Mouse (Mus musculus) lung, embryonic 16.5 days (tissue): ENCODE data around the gene Ube2v1. TPM values are rescaled to one million over a fixed set of nuclear protein-coding genes. Genes with fewer than 3 reads are reported as not detected.
A peak's percentile ranks its signal among the peaks of the same experiment; 100 is the strongest.

ENCODE experiments used
- ATAC-seq: fragments of 200-750 bp; cut with Nextera tagmentation; 2 replicates; pipeline ENCODE4 v1.8.0; 2017; ENCODE audit warnings: low read depth, mild to moderate bottlenecking, moderate library complexity
- H3K27ac ChIP-seq: fragments of 300-500 bp; sonication (generic); 2 replicates; pipeline ENCODE4 v1.5.1; 2014; ENCODE audit warnings: mild to moderate bottlenecking, control low read depth, low read length
- H3K27me3 ChIP-seq: fragments of 300-500 bp; sonication (generic); 2 replicates; pipeline ENCODE4 v1.6.1; 2014; ENCODE audit warnings: low read depth, low read length, mixed read lengths; ENCODE audit not compliant: control insufficient read depth, insufficient read depth
- H3K36me3 ChIP-seq: fragments of 300-500 bp; sonication (generic); 2 replicates; pipeline ENCODE4 v1.6.1; 2014; ENCODE audit warnings: low read length; ENCODE audit not compliant: control insufficient read depth, insufficient read depth
- H3K4me1 ChIP-seq: fragments of 300-500 bp; sonication (generic); replicated peaks from 2 replicates; pipeline ENCODE4 v1.6.1; 2014; ENCODE audit warnings: low read length, mixed read lengths; ENCODE audit not compliant: control insufficient read depth, insufficient read depth
- H3K4me2 ChIP-seq: fragments of 300-500 bp; sonication (generic); 2 replicates; pipeline ENCODE4 v1.6.1; 2014; ENCODE audit warnings: low read depth, low read length, control low read depth
- H3K4me3 ChIP-seq: fragments of 300-500 bp; sonication (generic); 2 replicates; pipeline ENCODE4 v1.5.1; 2014; ENCODE audit warnings: mild to moderate bottlenecking, low read length, control low read depth
- H3K9ac ChIP-seq: fragments of 300-500 bp; sonication (generic); 2 replicates; pipeline ENCODE4 v1.6.1; 2014; ENCODE audit warnings: low read length, control low read depth
- H3K9me3 ChIP-seq: fragments of 300-500 bp; sonication (generic); 2 replicates; pipeline ENCODE4 v1.6.1; 2016; ENCODE audit warnings: low read length; ENCODE audit not compliant: control insufficient read depth
- WGBS: fragments of 180-500 bp; shearing (Covaris S2); extraction: QIAGEN DNeasy Blood & Tissue Kit; methylation state at CpG from one replicate; pipeline ENCODE4 v1.1.7; 2014; 5-methylcytosine and 5-hydroxymethylcytosine counted together
- polyA plus RNA-seq: library from polyadenylated mRNA; unstranded; fragments of >200 nt; fragmentation: Nextera tagmentation; extraction: Ambion mirVana; gene quantifications from 2 replicates; pipeline ENCODE4 v1.2.1, GENCODE M21; 2015

Gene Ube2v1
- polyA plus RNA-seq, 1 experiment from 2014 or later, result 285 TPM

DNA sequence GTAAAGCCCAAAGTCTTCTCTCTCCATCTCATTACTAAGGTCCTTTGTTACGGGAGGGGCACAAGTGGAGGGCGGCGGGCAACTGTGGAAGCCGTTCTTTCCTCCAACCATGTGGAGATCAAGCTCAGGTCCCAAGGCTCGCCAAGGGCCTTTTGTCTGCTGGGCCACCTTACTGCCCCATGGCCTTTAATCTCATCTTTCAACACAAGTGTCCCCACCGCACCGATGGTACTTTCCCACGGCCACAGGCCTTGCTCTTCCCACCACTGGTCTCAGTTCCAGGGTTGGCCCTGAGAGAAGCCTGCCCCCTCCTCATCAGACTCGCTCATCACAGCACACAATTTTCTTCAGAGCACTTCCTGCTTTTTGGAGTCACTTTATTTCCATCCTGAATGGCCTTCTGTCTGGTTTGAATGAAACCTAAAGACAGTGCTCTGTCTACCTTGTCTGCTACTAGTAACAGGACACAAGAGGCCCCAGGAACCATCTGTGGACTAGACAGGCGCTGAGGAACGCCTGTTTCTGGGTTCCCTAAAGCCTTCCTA is 2.2 kb downstream of the Ube2v1 start:
- Histone ChIP-seq H3K9me3 (no peaks in the 10 kb centered on the region), H3K27ac (peak overlapping the region; percentile 42; the same call in 1 of the 2 replicates), H3K4me2 (peak overlapping the region; percentile 90; the same call in 1 of the 2 replicates), H3K9ac (peak overlapping the region; percentile 94), H3K27me3 (no peaks in the 10 kb centered on the region), H3K4me3 (peak overlapping the region; percentile 20), H3K36me3 (peaks cover 3% of the 10 kb centered on the region; the same call in 1 of the 2 replicates), H3K4me1 (peaks cover 43% of the 10 kb centered on the region)
- 72% methylated on average over 11 of the region's 11 CpGs for WGBS
- no peak for ATAC-seq

DNA sequence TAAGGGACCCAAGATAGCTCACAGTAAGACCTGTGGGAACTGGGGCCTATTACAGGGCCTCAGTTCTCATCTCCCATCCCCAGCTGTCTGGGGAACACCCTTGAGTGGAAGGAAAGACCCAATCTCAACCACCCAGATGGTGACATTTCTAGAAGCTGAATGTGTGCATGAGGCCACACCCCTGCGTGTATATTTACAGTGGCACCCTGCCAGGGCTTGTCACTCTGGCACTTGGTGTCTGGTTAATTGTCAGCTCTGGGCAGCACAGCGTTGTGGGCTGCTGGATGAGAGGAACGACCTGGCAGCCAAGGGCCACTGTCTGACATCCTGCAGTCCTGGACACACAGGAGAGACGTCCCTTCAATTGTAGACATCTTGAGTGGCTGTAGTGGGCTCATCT is 3.0 kb downstream of the Ube2v1 start:
- peaks cover 40% of the 10 kb centered on the region for H3K4me1 ChIP-seq
- ATAC-seq, result no peak
- H3K4me2 ChIP-seq, result no peak overlapping the region
- no peaks in the 10 kb centered on the region for H3K9me3 ChIP-seq
- no peaks in the 10 kb centered on the region for H3K27me3 ChIP-seq
- no peak overlapping the region for H3K4me3 ChIP-seq
- H3K9ac ChIP-seq, result peak overlapping the region; percentile 1; the same call in 1 of the 2 replicates
- 6% methylated on average over 4 of the region's 4 CpGs for WGBS
- peaks cover 3% of the 10 kb centered on the region; the same call in 1 of the 2 replicates for H3K36me3 ChIP-seq
- peak overlapping the region; percentile 2; the same call in 1 of the 2 replicates for H3K27ac ChIP-seq

DNA sequence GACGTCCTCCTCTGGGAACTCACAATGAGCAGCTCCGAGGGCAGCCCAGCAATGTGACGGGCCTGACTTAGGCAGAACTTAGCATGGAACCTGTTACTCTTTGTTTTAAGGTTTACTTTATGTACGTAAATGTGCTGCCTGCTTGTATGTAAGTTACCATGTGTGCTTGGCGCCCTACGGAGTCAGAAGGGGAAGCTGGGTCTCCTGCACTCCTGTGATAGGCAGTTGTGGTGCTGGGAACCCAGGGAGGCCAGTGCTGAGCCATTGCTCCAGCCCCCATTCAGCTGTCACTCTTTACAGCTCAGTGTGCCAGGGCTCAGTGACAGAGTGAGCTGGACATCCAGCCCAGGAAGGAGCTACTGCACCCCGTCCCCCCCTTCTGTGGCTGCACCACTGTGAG is 4.9 kb downstream of the Ube2v1 start:
- H3K27me3 ChIP-seq, result no peaks in the 10 kb centered on the region
- H3K4me3 ChIP-seq, result no peak overlapping the region
- no peak for ATAC-seq
- H3K4me1 ChIP-seq, result peaks cover 33% of the 10 kb centered on the region
- no peak overlapping the region for H3K27ac ChIP-seq
- no peaks in the 10 kb centered on the region for H3K9me3 ChIP-seq
- H3K4me2 ChIP-seq, result no peak overlapping the region
- H3K9ac ChIP-seq, result no peak overlapping the region
- 81% methylated on average over 7 of the region's 7 CpGs for WGBS
- H3K36me3 ChIP-seq, result peaks cover 3% of the 10 kb centered on the region; the same call in 1 of the 2 replicates

DNA sequence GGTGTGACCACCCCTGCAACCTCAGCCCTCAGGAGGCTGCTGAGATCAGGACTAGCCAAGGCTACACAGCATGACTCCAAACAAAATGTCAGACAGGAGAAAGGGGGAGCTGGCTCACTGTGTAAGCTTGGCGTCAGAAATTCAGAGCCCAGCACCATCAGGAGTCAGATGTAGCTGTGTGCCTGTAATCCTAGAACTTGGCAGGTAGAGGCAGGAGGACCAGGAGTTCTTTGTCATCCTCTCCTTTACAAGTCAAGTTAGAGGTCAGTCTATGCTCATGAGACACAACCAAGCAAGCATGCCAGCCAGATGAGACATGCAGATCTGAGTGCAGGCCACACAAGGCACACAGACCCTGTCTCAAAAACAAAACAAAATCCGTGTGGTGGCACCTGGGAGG is 6.2 kb downstream of the Ube2v1 start:
- H3K4me2 ChIP-seq, result no peak overlapping the region
- H3K9ac ChIP-seq, result no peak overlapping the region; the same call in 1 of the 2 replicates
- H3K4me1 ChIP-seq, result peaks cover 33% of the 10 kb centered on the region
- H3K27ac ChIP-seq, result no peak overlapping the region
- H3K27me3 ChIP-seq, result no peaks in the 10 kb centered on the region
- no peaks in the 10 kb centered on the region for H3K9me3 ChIP-seq
- 38% methylated on average over 2 of the region's 2 CpGs for WGBS
- no peak for ATAC-seq
- H3K36me3 ChIP-seq, result peaks cover 3% of the 10 kb centered on the region; the same call in 1 of the 2 replicates
- H3K4me3 ChIP-seq, result no peak overlapping the region

DNA sequence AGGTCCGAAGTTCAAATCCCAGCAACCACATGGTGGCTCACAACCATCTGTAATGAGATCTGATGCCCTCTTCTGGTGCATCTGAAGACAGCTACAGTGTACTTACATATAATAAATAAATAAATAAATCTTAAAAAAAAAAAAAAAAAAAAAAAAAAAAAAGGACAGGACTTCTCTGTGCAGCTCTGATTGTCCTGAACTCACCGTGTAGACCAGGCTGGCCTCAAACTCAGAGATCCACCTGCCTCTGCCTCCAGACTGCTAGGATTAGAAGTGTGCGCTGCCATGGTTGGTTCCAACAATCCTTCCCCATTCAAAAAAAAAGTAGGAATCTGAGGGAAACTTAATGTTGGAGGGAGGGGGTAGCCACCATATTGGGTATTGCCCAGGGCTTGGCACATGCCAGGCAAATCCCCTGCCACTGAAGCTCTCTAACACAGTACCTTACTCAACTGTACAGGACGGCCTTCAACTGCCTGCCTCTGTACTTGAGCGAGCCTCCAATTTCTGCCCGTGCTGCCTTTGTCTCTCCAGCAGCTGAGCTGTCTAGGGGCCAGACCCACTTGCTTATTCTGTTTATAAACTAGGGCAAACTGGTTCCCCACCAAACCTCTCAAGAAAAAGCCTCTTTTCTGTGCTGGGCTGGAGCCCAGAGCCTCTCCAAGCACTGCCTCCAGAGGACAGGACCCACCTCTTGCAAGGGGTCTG is 7.4 kb downstream of the Ube2v1 start:
- H3K4me1 ChIP-seq, result peaks cover 22% of the 10 kb centered on the region
- WGBS, result 90% methylated on average over 5 of the region's 6 CpGs
- no peak overlapping the region for H3K4me2 ChIP-seq
- H3K4me3 ChIP-seq, result no peak overlapping the region
- no peak overlapping the region for H3K27ac ChIP-seq
- H3K9ac ChIP-seq, result no peak overlapping the region
- peaks cover 3% of the 10 kb centered on the region; the same call in 1 of the 2 replicates for H3K36me3 ChIP-seq
- no peaks in the 10 kb centered on the region for H3K9me3 ChIP-seq
- H3K27me3 ChIP-seq, result no peaks in the 10 kb centered on the region
- ATAC-seq, result no peak

DNA sequence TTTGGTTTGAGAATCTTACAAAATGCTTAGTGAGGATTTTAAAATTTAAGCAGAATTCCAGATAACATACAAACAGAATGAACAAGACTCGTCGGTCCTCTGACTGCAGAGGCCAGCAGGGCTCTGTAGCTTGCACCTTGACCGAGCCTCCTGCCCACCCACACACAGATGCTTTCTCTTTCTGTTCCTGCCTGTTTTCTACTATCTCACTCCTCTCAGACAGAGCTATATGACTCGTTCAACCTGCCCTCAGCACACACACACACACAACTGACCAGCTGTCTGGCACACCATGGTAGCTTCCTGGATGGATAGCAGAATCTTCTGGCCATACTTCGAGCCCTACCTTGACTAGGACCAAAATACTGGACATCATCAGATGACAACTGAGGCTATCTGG is 8.9 kb downstream of the Ube2v1 start:
- Histone ChIP-seq H3K27me3 (no peaks in the 10 kb centered on the region), H3K27ac (no peak overlapping the region), H3K36me3 (peaks cover 3% of the 10 kb centered on the region; the same call in 1 of the 2 replicates), H3K4me2 (no peak overlapping the region), H3K9me3 (no peaks in the 10 kb centered on the region), H3K4me1 (peaks cover 6% of the 10 kb centered on the region), H3K9ac (no peak overlapping the region), H3K4me3 (no peak overlapping the region)
- no peak for ATAC-seq
- WGBS, result 64% methylated on average over 5 of the region's 5 CpGs

DNA sequence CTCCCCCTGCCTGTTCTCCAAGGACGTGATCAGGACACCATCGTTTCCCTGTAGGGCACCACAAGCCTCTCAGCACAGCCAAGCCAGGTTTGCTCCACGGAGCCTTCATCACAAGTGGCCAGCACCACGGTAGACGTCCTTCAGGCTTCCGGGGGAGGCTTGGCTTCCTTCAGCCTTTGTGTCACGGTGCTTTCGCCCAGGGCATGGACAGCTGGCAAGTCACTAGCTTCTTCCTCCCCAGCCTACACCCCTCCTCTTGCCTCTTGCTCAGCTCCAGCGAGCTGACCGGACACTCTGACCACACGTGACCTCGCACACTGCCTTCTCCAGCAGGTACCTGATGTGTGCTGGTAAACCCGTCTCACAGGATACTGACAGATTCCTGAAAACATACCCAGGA is 9.5 kb downstream of the Ube2v1 start:
- no peak overlapping the region for H3K4me2 ChIP-seq
- no peak overlapping the region for H3K4me3 ChIP-seq
- no peak for ATAC-seq
- no peaks in the 10 kb centered on the region for H3K9me3 ChIP-seq
- H3K9ac ChIP-seq, result no peak overlapping the region
- no peak overlapping the region for H3K27ac ChIP-seq
- peaks cover 4% of the 10 kb centered on the region; the same call in 1 of the 2 replicates for H3K4me1 ChIP-seq
- no peaks in the 10 kb centered on the region for H3K27me3 ChIP-seq
- WGBS, result 75% methylated on average over 13 of the region's 13 CpGs
- H3K36me3 ChIP-seq, result peaks cover 5% of the 10 kb centered on the region

DNA sequence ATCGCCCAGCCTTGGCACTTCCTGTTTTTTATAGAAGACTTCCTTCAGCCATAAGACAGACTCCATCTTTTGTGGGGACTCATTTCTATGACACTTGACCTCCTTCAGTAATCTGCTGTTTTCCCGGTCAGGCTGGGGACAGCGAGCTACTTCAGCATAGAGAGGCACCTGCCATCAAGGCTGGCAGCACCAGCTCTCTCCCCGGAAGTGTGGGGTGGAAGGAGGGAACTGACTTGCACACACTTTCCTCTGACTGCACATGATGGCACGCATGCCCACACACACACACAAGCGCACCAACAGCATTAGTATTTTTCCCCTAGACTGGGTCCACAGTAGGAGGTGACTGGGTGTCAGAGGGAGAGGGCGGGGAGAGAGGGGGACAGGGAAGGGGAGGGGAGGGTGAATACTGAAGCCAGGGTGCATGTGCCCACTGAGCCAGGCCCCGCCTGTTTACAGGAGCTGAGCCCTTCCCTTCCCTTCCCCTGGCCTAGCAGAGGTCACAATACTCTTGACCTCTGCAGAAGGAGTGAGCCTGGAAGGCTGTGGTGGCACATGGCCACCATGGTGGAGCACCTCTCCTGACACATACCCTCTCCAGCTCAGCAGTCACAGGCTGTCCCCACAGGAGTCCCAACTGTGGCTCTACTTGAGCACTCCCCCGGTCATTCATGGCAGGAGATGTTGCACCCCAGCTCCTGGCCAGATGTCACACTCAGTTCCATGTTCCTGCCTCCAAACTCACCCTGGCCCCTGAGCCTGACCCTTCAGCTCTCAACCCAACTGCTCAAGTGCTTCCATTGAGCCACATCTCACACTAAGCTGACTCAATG is 10.4 kb downstream of the Ube2v1 start:
- no peak overlapping the region for H3K9ac ChIP-seq
- WGBS, result 72% methylated on average over 9 of the region's 9 CpGs
- no peak overlapping the region for H3K27ac ChIP-seq
- no peaks in the 10 kb centered on the region for H3K27me3 ChIP-seq
- no peak overlapping the region for H3K4me3 ChIP-seq
- H3K9me3 ChIP-seq, result no peaks in the 10 kb centered on the region
- peak; percentile 25; the same call in 1 of the 2 replicates for ATAC-seq
- no peak overlapping the region for H3K4me2 ChIP-seq
- H3K36me3 ChIP-seq, result peaks cover 10% of the 10 kb centered on the region
- peaks cover 4% of the 10 kb centered on the region; the same call in 1 of the 2 replicates for H3K4me1 ChIP-seq

DNA sequence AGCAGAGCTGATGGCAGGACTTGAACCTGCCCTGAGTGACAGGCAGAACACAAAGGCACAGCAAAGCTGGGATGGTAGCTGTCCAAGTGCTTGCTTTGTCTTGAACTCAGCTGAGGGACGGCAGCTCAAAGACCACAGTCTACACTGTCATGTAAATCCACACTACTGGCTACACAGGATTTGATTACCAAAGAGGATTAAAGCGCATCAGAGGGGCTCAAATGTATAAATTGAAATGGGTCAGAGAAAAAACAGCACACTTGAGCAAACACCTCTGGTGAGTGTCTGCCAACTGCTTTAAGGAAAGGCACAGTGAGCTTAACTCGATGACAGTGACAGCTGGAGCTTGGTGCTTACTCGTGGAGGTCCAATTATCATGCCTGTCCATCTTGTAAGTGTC is 14.4 kb downstream of the Ube2v1 start:
- H3K27ac ChIP-seq, result no peak overlapping the region
- H3K36me3 ChIP-seq, result peaks cover 42% of the 10 kb centered on the region
- no peak for ATAC-seq
- no peaks in the 10 kb centered on the region for H3K27me3 ChIP-seq
- H3K4me3 ChIP-seq, result no peak overlapping the region
- 71% methylated on average over 4 of the region's 4 CpGs for WGBS
- no peak overlapping the region for H3K4me2 ChIP-seq
- no peaks in the 10 kb centered on the region for H3K9me3 ChIP-seq
- H3K9ac ChIP-seq, result no peak overlapping the region
- H3K4me1 ChIP-seq, result peaks cover 4% of the 10 kb centered on the region; the same call in 1 of the 2 replicates
